ENCODE assay signal across 9 mouse cellular contexts in the genomic region with DNA sequence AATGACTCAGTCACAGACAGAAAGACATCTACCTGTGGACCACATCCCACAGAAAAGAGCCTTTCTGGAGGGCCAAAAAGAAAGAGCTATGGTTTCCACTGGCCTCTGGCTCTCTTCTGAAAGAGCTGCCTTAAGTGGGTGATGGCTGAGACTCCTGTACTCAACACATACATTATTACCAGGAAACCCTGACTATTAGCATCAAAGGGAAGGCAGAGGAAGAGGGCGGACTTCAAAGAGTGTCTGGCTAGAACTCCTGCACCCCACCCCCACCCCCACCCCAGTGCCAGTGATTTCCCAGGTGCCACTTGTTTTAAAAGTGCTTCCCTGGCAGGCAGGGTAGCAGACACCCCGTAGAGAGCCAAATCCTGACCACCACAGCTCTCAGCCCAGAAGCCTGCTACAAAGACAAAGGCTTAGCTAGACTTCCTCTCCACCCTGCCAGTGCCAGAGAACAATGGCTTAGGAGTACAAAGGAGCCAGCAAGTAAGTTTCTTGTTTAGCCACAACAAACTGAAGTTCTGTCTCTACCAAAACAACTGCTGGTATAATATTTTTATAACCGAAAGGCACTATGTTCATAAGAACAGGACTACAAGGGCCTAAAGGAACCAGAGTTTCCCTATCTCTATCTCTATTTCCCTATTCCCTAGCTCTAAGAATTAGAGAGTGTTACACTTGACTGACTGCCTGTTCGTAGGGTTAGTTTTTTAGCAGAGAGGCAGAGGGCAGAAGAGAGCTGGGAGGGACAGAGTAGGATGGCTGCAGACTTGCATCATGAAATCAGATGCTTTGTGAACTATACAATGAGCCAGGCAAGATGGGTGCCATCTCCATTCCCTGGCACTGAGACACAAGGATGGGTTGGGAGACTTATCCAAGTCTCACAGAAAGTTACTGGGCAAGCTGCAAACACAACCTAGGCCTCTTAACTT. TPM values are rescaled to one million over a fixed set of nuclear protein-coding genes. Genes with fewer than 3 reads are reported as not detected.
A peak's percentile ranks its signal among the peaks of the same experiment; 100 is the strongest.
DNase-seq lines count a peak whose midpoint lies in the region; ATAC-seq and TF ChIP-seq lines count a peak whose summit lies in the region.
"Had no signal": no experiment of that assay in that cellular context is flagged by ENCODE, and none has a peak within 500 bp of the region (broad histone marks: within the 10 kb centered on the region; RNA-seq: fewer than 3 reads in every experiment).

No protein-coding gene starts in this region.

- TF ChIP-seq POLR2A in ES-Bruce4 (IDR thresholded peaks at IDR 0.05; ENCODE audit: insufficient read depth, low read length) = no peak

- 0 out of 2 replicates have a peak, but pooled peaks have one; percentile 48 for TF ChIP-seq EP300 in ES-Bruce4 (IDR thresholded peaks at IDR 0.05; ENCODE audit: insufficient read depth, low read depth, low read length)

- H3K4me3 ChIP-seq in heart, embryonic 12.5 days = no peak overlapping the region
- H3K4me3 ChIP-seq in ES-Bruce4 (ENCODE audit: low read depth, low read length) = no peak overlapping the region
- H3K4me3 ChIP-seq in forebrain, embryonic 15.5 days = no peak overlapping the region
- no peak overlapping the region for H3K4me3 ChIP-seq in midbrain, embryonic 15.5 days

- no peaks in the 10 kb centered on the region for H3K4me1 ChIP-seq in heart, embryonic 12.5 days (replicated peaks)
- peaks cover 13% of the 10 kb centered on the region for H3K4me1 ChIP-seq in ES-Bruce4 (ENCODE audit: control insufficient read depth, insufficient read depth, low read length)
- H3K4me1 ChIP-seq in forebrain, embryonic 15.5 days = peaks cover 20% of the 10 kb centered on the region
- H3K4me1 ChIP-seq in midbrain, embryonic 15.5 days = peaks cover 25% of the 10 kb centered on the region

- 50% methylated on average over 4 of the region's 4 CpGs for WGBS in heart, embryonic 12.5 days
- 20% methylated on average over 4 of the region's 4 CpGs for WGBS in forebrain, embryonic 15.5 days
- 17% methylated on average over 4 of the region's 4 CpGs for WGBS in midbrain, embryonic 15.5 days

- H3K36me3 ChIP-seq in heart, embryonic 12.5 days = peaks cover 76% of the 10 kb centered on the region
- H3K36me3 ChIP-seq in ES-Bruce4 (ENCODE audit: control insufficient read depth, insufficient read depth, low read length, poor library complexity, severe bottlenecking) = peaks cover 39% of the 10 kb centered on the region
- peaks cover 33% of the 10 kb centered on the region for H3K36me3 ChIP-seq in forebrain, embryonic 15.5 days
- H3K36me3 ChIP-seq in midbrain, embryonic 15.5 days (replicated peaks) = peaks cover 12% of the 10 kb centered on the region

- no peak overlapping the region for H3K27ac ChIP-seq in heart, embryonic 12.5 days (ENCODE audit: poor library complexity, severe bottlenecking)
- H3K27ac ChIP-seq in ES-Bruce4 (ENCODE audit: insufficient read depth, low read length) = peak overlapping the region; percentile 90
- H3K27ac ChIP-seq in forebrain, embryonic 15.5 days (replicated peaks) = 0 out of 2 replicates have a peak overlapping the region, but pooled peaks have one; percentile 36
- peak overlapping the region; percentile 23 for H3K27ac ChIP-seq in midbrain, embryonic 15.5 days

- no peak overlapping the region for H3K4me2 ChIP-seq in heart, embryonic 12.5 days
- H3K4me2 ChIP-seq in forebrain, embryonic 15.5 days (replicated peaks) = no peak overlapping the region
- H3K4me2 ChIP-seq in midbrain, embryonic 15.5 days = no peak overlapping the region

- no peak for TF ChIP-seq CTCF in ES-Bruce4 (IDR thresholded peaks at IDR 0.05; ENCODE audit: low read depth, low read length)

- no peaks in the 10 kb centered on the region for H3K27me3 ChIP-seq in heart, embryonic 12.5 days (replicated peaks)
- H3K27me3 ChIP-seq in ES-Bruce4 (ENCODE audit: control insufficient read depth, insufficient read depth, low read length, poor library complexity, severe bottlenecking) = no peaks in the 10 kb centered on the region
- no peaks in the 10 kb centered on the region for H3K27me3 ChIP-seq in forebrain, embryonic 15.5 days
- no peaks in the 10 kb centered on the region for H3K27me3 ChIP-seq in midbrain, embryonic 15.5 days (replicated peaks)

- no peak overlapping the region for H3K9ac ChIP-seq in heart, embryonic 12.5 days
- H3K9ac ChIP-seq in ES-Bruce4 (ENCODE audit: low read depth, poor library complexity, severe bottlenecking) = no peak overlapping the region
- H3K9ac ChIP-seq in forebrain, embryonic 15.5 days (replicated peaks) = no peak overlapping the region
- no peak overlapping the region for H3K9ac ChIP-seq in midbrain, embryonic 15.5 days

- DNase-seq in heart, adult 8-10 months (ENCODE audit: low spot score) = peak; percentile 23
- no peak for DNase-seq in adrenal gland, postnatal 4 days (ENCODE audit: low spot score in 2 of 2)
- no peak for DNase-seq in ovary, adult 18-20 months (ENCODE audit: low spot score)
- no peak for DNase-seq in left cerebral cortex, adult 8-10 months (ENCODE audit: low spot score in 2 of 2)

- no peaks in the 10 kb centered on the region for H3K9me3 ChIP-seq in heart, embryonic 12.5 days (replicated peaks)
- no peaks in the 10 kb centered on the region for H3K9me3 ChIP-seq in ES-Bruce4 (replicated peaks; ENCODE audit: control insufficient read depth, insufficient read depth, low read length, poor library complexity, severe bottlenecking)
- H3K9me3 ChIP-seq in forebrain, embryonic 15.5 days = no peaks in the 10 kb centered on the region
- no peaks in the 10 kb centered on the region for H3K9me3 ChIP-seq in midbrain, embryonic 15.5 days
- H3K9me3 ChIP-seq: G1E had no signal

- ATAC-seq in heart, embryonic 12.5 days (ENCODE audit: insufficient number of reproducible peaks, low FRiP score) = no peak
- ATAC-seq in forebrain, embryonic 15.5 days (replicated peaks) = no peak
- ATAC-seq in midbrain, embryonic 15.5 days (replicated peaks) = no peak

RNA-seq across cellular contexts. Expression of gene Slc37a3, which starts 29.3 kb away (rescaled TPM):
- total RNA-seq in heart, adult 8-10 months (2022) = 10 to 100 TPM; 18.9 to 25.0 (median 19.7) TPM
- polyA plus RNA-seq in heart, embryonic 12.5 days (2016; fragmentation: Nextera tagmentation; extraction: Ambion mirVana) = 34.8 and 43.1 TPM in 2 replicates
- 49.6 and 52.7 TPM in 2 replicates for polyA plus RNA-seq in ES-Bruce4 (2011; ENCODE audit: insufficient read depth, insufficient read length, low read depth, missing spikeins)
- polyA plus RNA-seq in forebrain, embryonic 15.5 days (2015; fragmentation: Nextera tagmentation; extraction: Ambion mirVana) = 60.4 and 69.5 TPM in 2 replicates
- polyA plus RNA-seq in midbrain, embryonic 15.5 days (2015; fragmentation: Nextera tagmentation; extraction: Ambion mirVana) = 62.8 and 65.8 TPM in 2 replicates
- 10 to 100 TPM; 44.4 to 58.7 TPM for total RNA-seq in adrenal gland, postnatal 4 days (2021)
- total RNA-seq in left cerebral cortex, adult 8-10 months (2022) = 10 to 100 TPM; 56.9 to 64.9 (median 58.8) TPM

RNA-seq across cellular contexts. Expression of gene Rab19, which starts 32.8 kb away (rescaled TPM):
- under 1 TPM in 3 of 4 experiments, not detected in 1; 0.29 to 0.75 (median 0.44) TPM for total RNA-seq in heart, adult 8-10 months (2022)
- polyA plus RNA-seq in heart, embryonic 12.5 days (2016; fragmentation: Nextera tagmentation; extraction: Ambion mirVana) = 0.42 and 0.67 TPM in 2 replicates
- 0.90 and 1.3 TPM in 2 replicates for polyA plus RNA-seq in ES-Bruce4 (2011; ENCODE audit: insufficient read depth, insufficient read length, low read depth, missing spikeins)
- polyA plus RNA-seq in forebrain, embryonic 15.5 days (2015; fragmentation: Nextera tagmentation; extraction: Ambion mirVana) = 0.15 and 0.20 TPM in 2 replicates
- polyA plus RNA-seq in midbrain, embryonic 15.5 days (2015; fragmentation: Nextera tagmentation; extraction: Ambion mirVana) = 0.31 and 0.36 TPM in 2 replicates
- total RNA-seq in adrenal gland, postnatal 4 days (2021) = 1 to 10 TPM; 2.4 TPM
- total RNA-seq in left cerebral cortex, adult 8-10 months (2022) = under 1 TPM in 3 of 4 experiments, not detected in 1; 0.24 to 0.34 (median 0.33) TPM
- polyA plus RNA-seq: G1E had no signal
